Mouse (Mus musculus) thymus, adult 2 months (tissue): ENCODE measurements around the gene Hs1bp3. TPM values are rescaled to one million over a fixed set of nuclear protein-coding genes. Genes with fewer than 3 reads are reported as not detected.

ENCODE experiments used
- DNase-seq: peaks from one replicate; pipeline ENCODE4 v3.0.0; 2021
- H3K27ac ChIP-seq: fragments of 200-500 bp; 2 replicates; pipeline ENCODE4 v1.5.1; 2012; ENCODE audit warnings: low read length, control low read depth; ENCODE audit not compliant: control insufficient read depth, insufficient read depth
- H3K27me3 ChIP-seq: fragments of 200-500 bp; 2 replicates; pipeline ENCODE4 v1.6.1; 2012; ENCODE audit warnings: mild to moderate bottlenecking, low read length, moderate library complexity, mixed read lengths; ENCODE audit not compliant: control insufficient read depth, insufficient read depth
- H3K36me3 ChIP-seq: fragments of 200-500 bp; 2 replicates; pipeline ENCODE4 v1.6.1; 2012; ENCODE audit warnings: mild to moderate bottlenecking, low read length, moderate library complexity; ENCODE audit not compliant: control insufficient read depth, insufficient read depth
- H3K4me1 ChIP-seq: fragments of 200-500 bp; replicated peaks from 2 replicates; pipeline ENCODE4 v1.6.1; 2012; ENCODE audit warnings: low read length; ENCODE audit not compliant: control insufficient read depth, insufficient read depth
- H3K4me3 ChIP-seq: fragments of 200-500 bp; 2 replicates; pipeline ENCODE4 v1.5.1; 2012; ENCODE audit warnings: mild to moderate bottlenecking, low read length, control low read depth, moderate library complexity; ENCODE audit not compliant: control insufficient read depth, insufficient read depth
- CTCF ChIP-seq: fragments of 200-500 bp; IDR thresholded peaks from 2 replicates; pipeline ENCODE4 v1.5.1; 2012; ENCODE audit warnings: mild to moderate bottlenecking, control low read depth, low read length, moderate library complexity, borderline replicate concordance; ENCODE audit not compliant: control insufficient read depth, poor library complexity, insufficient read depth; ENCODE audit errors: extremely low read depth
- POLR2A ChIP-seq: fragments of 200-500 bp; IDR thresholded peaks from 2 replicates; pipeline ENCODE4 v1.6.1; 2012; ENCODE audit warnings: mild to moderate bottlenecking, low read length, control low read depth, moderate library complexity; ENCODE audit not compliant: control insufficient read depth, poor library complexity, insufficient read depth; ENCODE audit errors: extremely low read depth
- WGBS: fragments of 180-500 bp; shearing (Covaris S2); methylation state at CpG from one replicate; pipeline ENCODE4 v1.1.7; 2018; 5-methylcytosine and 5-hydroxymethylcytosine counted together
- polyA plus RNA-seq: library from polyadenylated mRNA; depleted of rRNA; stranded (reverse); fragments of >200 nt; gene quantifications from 2 replicates; pipeline ENCODE4 v1.2.3, GENCODE M21; 2012

Hs1bp3 gene
- polyA plus RNA-seq, 1 experiment = 14.3 TPM

DNA sequence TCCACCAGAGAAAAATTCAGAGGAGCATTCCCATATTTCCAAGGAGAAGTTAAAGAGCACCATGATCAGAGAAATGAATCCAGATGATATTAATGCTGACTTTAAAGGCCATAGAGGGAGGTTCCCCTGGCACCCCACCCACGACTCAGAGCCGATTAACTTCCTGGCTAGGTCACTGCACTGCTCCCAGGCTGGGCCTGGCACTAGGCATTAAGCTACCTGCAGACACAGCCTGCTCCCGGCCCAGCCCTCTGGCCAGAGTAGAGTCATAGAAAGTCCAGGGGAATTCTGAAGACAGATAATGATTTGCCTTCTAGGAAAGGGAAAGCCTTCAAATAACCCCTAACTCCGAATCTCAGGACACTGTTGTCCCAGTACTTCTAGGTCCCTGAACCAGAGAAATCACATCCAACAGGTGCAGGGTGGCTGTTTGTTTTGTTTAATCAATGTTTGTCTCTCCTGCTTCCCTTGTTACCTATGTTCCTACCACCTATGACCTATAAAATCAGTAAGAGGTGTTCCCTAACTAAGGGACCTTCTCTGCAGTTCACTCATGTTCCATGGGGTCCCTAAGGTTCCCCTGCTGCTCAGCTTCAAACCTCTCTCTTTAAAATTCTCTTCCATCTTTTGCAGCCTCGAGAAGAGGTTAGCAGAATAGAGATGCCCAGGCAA is 52.8 kb downstream of the Hs1bp3 start:
- H3K27ac ChIP-seq = no peak overlapping the region
- 77% methylated on average over 5 of the region's 5 CpGs for WGBS

DNA sequence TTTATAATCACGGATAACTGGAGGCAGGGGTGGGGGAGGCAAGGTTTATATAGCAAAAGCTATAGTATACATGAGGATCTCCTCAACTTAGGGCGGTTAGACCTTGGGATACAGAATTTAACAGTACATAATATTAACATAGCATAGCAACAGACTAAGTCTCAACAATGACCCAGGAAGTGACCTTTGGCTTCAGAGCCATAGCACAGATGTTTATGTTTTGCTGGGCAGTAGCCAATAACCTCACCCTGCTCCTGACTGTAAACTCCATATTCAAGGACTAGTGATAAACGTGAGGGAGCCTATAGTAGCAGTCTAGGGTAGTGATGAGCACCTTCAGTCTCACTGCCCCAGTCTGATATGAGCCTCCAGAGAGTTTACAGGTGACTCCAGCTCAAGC is 53.5 kb downstream of the Hs1bp3 start:
- no peak overlapping the region for H3K4me3 ChIP-seq
- no peaks in the 10 kb centered on the region for H3K36me3 ChIP-seq
- no peak for DNase-seq
- H3K27me3 ChIP-seq = no peaks in the 10 kb centered on the region
- 90% methylated on average over 3 of the region's 3 CpGs for WGBS
- H3K27ac ChIP-seq = no peak overlapping the region
- no peak for TF ChIP-seq CTCF
- TF ChIP-seq POLR2A = no peak
- H3K4me1 ChIP-seq = no peaks in the 10 kb centered on the region

More for the DNA sequence above, 52.8 kb downstream of the Hs1bp3 start:
- no peak for DNase-seq
- Histone ChIP-seq H3K4me1 (no peaks in the 10 kb centered on the region), H3K36me3 (no peaks in the 10 kb centered on the region), H3K4me3 (no peak overlapping the region), H3K27me3 (no peaks in the 10 kb centered on the region)
- no peak for TF ChIP-seq POLR2A
- TF ChIP-seq CTCF = no peak

DNA sequence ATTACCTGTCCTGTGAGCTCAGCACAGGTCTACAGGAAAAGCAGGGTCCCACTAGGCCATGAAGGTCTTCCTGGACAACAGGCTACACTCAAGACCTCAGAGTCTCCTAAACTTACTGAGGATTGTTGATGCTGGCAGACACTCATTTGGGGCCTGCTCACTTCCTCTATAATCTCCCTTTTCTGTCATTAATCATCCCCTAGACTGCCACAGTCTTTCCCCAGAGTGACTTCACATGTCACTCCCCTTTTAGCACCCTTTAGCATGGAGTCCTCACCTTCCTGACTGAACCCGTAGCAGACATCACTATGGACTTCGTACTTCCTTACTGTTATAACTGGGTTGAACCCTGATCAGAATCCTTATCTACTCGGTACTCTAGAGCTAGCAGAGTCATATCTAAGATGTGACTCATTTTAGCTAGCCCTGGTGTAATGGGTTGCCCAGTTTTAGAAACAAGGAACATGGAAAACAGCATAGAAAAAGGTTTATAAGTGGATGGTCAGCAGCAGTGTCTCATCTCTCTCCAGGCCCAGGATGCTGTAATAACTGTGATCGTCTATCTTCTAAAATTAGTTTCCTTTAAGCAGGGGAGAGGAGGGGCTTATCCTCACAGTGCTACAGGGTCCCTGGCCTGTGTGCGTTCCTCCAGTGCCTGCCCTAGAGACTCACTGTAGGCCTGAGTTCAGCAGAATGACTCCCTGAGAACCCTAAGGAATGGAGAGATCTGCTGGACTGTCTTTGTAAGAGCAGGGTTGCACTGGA is 58.7 kb downstream of the Hs1bp3 start:
- no peaks in the 10 kb centered on the region for H3K36me3 ChIP-seq
- TF ChIP-seq POLR2A (no peak), CTCF (no peak)
- no peaks in the 10 kb centered on the region for H3K4me1 ChIP-seq
- WGBS = 74% methylated on average over 5 of the region's 5 CpGs
- H3K4me3 ChIP-seq = no peak overlapping the region
- no peaks in the 10 kb centered on the region for H3K27me3 ChIP-seq
- H3K27ac ChIP-seq = no peak overlapping the region
- no peak for DNase-seq

DNA sequence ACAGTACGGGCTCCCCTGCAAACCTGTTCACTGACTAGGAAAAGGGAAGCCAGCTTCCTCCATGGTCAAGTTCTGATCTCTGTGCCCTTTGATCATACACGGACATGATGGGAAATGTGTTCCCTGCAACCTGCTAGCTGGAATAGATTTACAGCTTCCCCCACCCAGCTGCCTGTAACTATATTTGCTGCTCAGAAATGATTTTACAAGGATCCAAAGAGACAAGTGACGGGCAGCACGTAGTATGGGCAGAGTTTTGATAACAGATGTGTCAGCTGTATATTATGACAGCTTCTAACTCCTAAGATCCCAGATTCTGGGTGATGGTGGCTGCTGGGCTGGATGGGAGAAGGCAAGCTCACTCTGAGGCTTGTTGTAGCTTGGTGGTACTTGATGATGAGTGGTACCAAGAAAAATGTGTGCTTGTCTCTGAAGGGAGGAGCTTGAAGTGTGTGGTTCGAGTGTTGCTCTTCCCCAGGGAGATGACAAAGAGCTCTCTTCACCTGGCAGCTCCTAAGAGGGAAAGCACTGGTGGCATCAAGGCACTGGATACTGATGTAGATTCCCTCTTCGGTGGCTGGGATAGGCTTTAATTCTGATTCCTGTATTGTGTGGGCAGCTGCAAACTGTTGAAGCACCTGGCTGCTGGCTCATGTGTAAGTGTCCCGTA is 59.4 kb downstream of the Hs1bp3 start:
- 92% methylated on average over 7 of the region's 7 CpGs for WGBS
- no peaks in the 10 kb centered on the region for H3K36me3 ChIP-seq
- TF ChIP-seq CTCF (no peak), POLR2A (no peak)
- no peaks in the 10 kb centered on the region for H3K4me1 ChIP-seq
- H3K27ac ChIP-seq = no peak overlapping the region
- no peaks in the 10 kb centered on the region for H3K27me3 ChIP-seq
- H3K4me3 ChIP-seq = no peak overlapping the region
- DNase-seq = no peak

DNA sequence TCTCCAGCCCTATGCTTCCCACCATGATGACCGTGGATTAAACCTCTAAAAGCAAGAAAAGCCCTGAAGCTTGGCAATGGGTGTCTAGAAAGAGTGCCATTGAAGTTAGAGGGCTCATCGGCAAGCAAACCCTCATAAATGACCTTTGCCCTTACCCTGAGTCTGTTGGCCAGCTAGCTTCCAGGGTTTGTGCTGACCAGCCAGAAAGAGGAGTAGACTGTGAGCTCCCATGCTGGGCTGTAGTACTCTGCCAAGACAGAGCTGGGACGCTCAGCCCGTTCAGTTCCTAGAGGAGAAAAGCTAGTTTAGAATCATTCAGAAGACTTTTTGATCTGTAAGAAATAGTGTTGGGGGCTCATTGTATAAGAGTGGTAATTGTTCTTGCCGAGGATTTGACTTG is 60.5 kb downstream of the Hs1bp3 start:
- no peak for DNase-seq
- no peaks in the 10 kb centered on the region for H3K4me1 ChIP-seq
- WGBS = 94% methylated on average over 5 of the region's 5 CpGs
- no peak overlapping the region for H3K27ac ChIP-seq
- H3K27me3 ChIP-seq = no peaks in the 10 kb centered on the region
- no peak overlapping the region for H3K4me3 ChIP-seq
- TF ChIP-seq CTCF (no peak), POLR2A (no peak)
- H3K36me3 ChIP-seq = no peaks in the 10 kb centered on the region

DNA sequence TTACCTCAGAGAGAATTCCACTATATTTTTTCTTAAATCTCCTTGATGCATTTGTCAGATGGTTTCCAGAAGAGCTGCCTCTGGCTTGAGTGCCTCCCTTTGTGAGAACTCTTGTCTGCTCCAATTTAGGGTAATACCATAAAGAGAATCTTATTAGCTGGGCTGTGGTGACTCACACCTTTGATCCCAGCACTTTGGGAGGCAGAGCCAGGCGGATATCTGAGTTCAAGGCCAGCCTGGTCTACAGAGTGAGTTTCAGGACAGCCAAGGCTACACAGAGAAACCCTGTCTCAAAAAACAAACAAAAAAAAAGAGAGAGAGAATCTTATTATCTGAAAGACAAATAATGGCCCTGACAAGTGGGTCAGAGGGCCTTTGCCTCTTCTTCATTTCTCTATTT is 63.9 kb downstream of the Hs1bp3 start:
- H3K27me3 ChIP-seq = no peaks in the 10 kb centered on the region
- H3K4me3 ChIP-seq = no peak overlapping the region
- WGBS = 97% methylated on average over 1 of the region's 1 CpGs
- TF ChIP-seq POLR2A (no peak), CTCF (no peak)
- H3K27ac ChIP-seq = no peak overlapping the region
- H3K36me3 ChIP-seq = no peaks in the 10 kb centered on the region
- DNase-seq = no peak
- H3K4me1 ChIP-seq = no peaks in the 10 kb centered on the region

DNA sequence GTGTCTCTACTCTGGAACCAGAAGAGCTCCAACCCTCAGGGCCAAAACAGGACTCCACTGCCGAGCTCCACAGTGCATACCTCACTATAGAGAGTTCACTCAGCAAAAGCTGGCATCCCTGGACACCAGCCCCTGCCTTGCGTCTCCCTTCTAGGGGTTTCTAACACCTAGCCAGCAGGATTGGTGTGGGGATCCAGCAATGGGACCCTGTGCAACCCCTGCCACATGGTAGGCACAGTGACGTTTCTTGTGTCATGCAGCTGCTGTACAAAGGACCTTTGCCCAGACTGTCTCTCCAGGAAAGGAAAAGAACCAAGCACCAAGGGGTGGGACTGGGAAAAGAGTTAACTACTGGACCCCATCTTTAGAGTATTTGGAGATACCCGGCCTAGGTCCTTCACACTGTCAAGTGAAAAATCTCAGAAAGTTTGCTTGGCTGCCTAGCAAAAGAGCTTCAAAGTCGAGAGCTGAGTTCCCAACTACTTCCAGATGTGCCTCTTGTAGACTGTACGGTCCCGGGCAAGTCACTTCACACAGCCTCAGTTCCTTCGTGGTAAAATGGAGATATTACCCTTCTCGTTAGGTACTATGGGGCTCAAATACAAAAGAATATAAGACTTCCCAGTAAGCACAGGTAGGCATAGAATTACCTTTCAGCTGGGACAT is 64.9 kb downstream of the Hs1bp3 start:
- TF ChIP-seq POLR2A (no peak), CTCF (no peak)
- H3K4me1 ChIP-seq = no peaks in the 10 kb centered on the region
- H3K36me3 ChIP-seq = no peaks in the 10 kb centered on the region
- H3K27ac ChIP-seq = no peak overlapping the region
- H3K27me3 ChIP-seq = no peaks in the 10 kb centered on the region
- no peak overlapping the region for H3K4me3 ChIP-seq
- no peak for DNase-seq
- WGBS = 89% methylated on average over 9 of the region's 9 CpGs
